Comparison of ENCODE assay signal across 34 mouse cellular contexts in genomic region chr14:54945975-54946704, GRCm38 (mm10). TPM values are rescaled to one million over a fixed set of nuclear protein-coding genes. Genes with fewer than 3 reads are reported as not detected.
A peak's percentile ranks its signal among the peaks of the same experiment; 100 is the strongest.
DNase-seq lines count a peak whose midpoint lies in the region; ATAC-seq lines count a peak whose summit lies in the region.
"Had no signal": no experiment of that assay in that cellular context is flagged by ENCODE, and none has a peak within 500 bp of the region (broad histone marks: within the 10 kb centered on the region; RNA-seq: fewer than 3 reads in every experiment).

No protein-coding gene starts in this region.

- ATAC-seq in heart, embryonic 12.5 days (ENCODE audit: insufficient number of reproducible peaks, low FRiP score) = no peak
- ATAC-seq in limb, embryonic 13.5 days (ENCODE audit: low FRiP score, low read depth) = peak; percentile 34; the same call in 1 of the 2 replicates
- ATAC-seq in intestine, embryonic 16.5 days = no peak
- ATAC-seq: forebrain, embryonic 14.5 days had no signal

- H3K9me3 ChIP-seq in heart, embryonic 12.5 days (replicated peaks) = no peaks in the 10 kb centered on the region
- H3K9me3 ChIP-seq in heart, embryonic 10.5 days = no peaks in the 10 kb centered on the region
- no peaks in the 10 kb centered on the region for H3K9me3 ChIP-seq in limb, embryonic 13.5 days
- no peaks in the 10 kb centered on the region for H3K9me3 ChIP-seq in limb, embryonic 10.5 days (replicated peaks)
- no peaks in the 10 kb centered on the region for H3K9me3 ChIP-seq in intestine, embryonic 16.5 days (ENCODE audit: control insufficient read depth, low read length)
- H3K9me3 ChIP-seq: embryonic facial prominence, embryonic 13.5 days; limb, embryonic 12.5 days; lung, embryonic 15.5 days; megakaryocyte, embryonic 14.5 days; neural tube, embryonic 13.5 days had no signal

- peak overlapping the region; percentile 18; the same call in 1 of the 2 replicates for H3K27ac ChIP-seq in heart, embryonic 12.5 days (ENCODE audit: poor library complexity, severe bottlenecking)
- H3K27ac ChIP-seq in heart, embryonic 10.5 days = no peak overlapping the region
- H3K27ac ChIP-seq in limb, embryonic 13.5 days = no peak overlapping the region; the same call in 1 of the 2 replicates
- no peak overlapping the region for H3K27ac ChIP-seq in limb, embryonic 10.5 days
- no peak overlapping the region for H3K27ac ChIP-seq in intestine, embryonic 16.5 days (ENCODE audit: low read length)
- H3K27ac ChIP-seq: embryonic facial prominence, embryonic 13.5 days; gastrocnemius, adult 2 months; hindbrain, embryonic 14.5 days; layer of hippocampus, adult 2 months; limb, embryonic 12.5 days; liver, embryonic 14.5 days; lung, embryonic 15.5 days; neural tube, embryonic 13.5 days had no signal

- no peak overlapping the region for H3K4me3 ChIP-seq in heart, embryonic 12.5 days
- H3K4me3 ChIP-seq in heart, embryonic 10.5 days = no peak overlapping the region
- no peak overlapping the region for H3K4me3 ChIP-seq in limb, embryonic 13.5 days
- H3K4me3 ChIP-seq in limb, embryonic 10.5 days = no peak overlapping the region
- no peak overlapping the region for H3K4me3 ChIP-seq in intestine, embryonic 16.5 days (ENCODE audit: low read length)
- H3K4me3 ChIP-seq: embryonic facial prominence, embryonic 13.5 days; gastrocnemius, adult 2 months; layer of hippocampus, adult 2 months; limb, embryonic 12.5 days; lung, embryonic 15.5 days; neural tube, embryonic 13.5 days had no signal

- peaks cover 37% of the 10 kb centered on the region for H3K4me1 ChIP-seq in heart, embryonic 12.5 days (replicated peaks)
- peaks cover 14% of the 10 kb centered on the region; the same call in 1 of the 2 replicates for H3K4me1 ChIP-seq in heart, embryonic 10.5 days
- no peaks in the 10 kb centered on the region for H3K4me1 ChIP-seq in limb, embryonic 13.5 days
- H3K4me1 ChIP-seq in limb, embryonic 10.5 days = no peaks in the 10 kb centered on the region
- H3K4me1 ChIP-seq in intestine, embryonic 16.5 days (ENCODE audit: control insufficient read depth, insufficient read depth, low read length) = no peaks in the 10 kb centered on the region
- H3K4me1 ChIP-seq: limb, embryonic 12.5 days; lung, embryonic 15.5 days; neural tube, embryonic 13.5 days had no signal

- DNase-seq in heart, embryonic 10.5 days (ENCODE audit: low spot score) = no peak
- DNase-seq in limb, embryonic 10.5 days (ENCODE audit: low spot score) = no peak
- peak; percentile 57 for DNase-seq in brain, adult 2 months (ENCODE audit: low read depth, low spot score)
- no peak for DNase-seq in left cerebral cortex, adult 18-20 months (ENCODE audit: low spot score in 2 of 2)
- DNase-seq: adrenal gland, postnatal 14 days; cerebellum, postnatal 25 days; gastrocnemius, adult 2 months; kidney, adult 9 months; kidney, postnatal 25 days; lung, postnatal 36 days; midbrain, embryonic 14.5 days; retina, postnatal 1 day; right cerebral cortex, postnatal 25 days; spleen, adult 18-20 months; thymus, postnatal 14 days had no signal

- H3K27me3 ChIP-seq in heart, embryonic 12.5 days (replicated peaks) = peaks cover 8% of the 10 kb centered on the region
- no peaks in the 10 kb centered on the region for H3K27me3 ChIP-seq in heart, embryonic 10.5 days (ENCODE audit: insufficient read depth, poor library complexity, severe bottlenecking)
- H3K27me3 ChIP-seq in limb, embryonic 13.5 days = peaks cover 8% of the 10 kb centered on the region; the same call in 1 of the 2 replicates
- H3K27me3 ChIP-seq in limb, embryonic 10.5 days (ENCODE audit: low read depth, poor library complexity, severe bottlenecking) = peaks cover 12% of the 10 kb centered on the region; the same call in 1 of the 2 replicates
- H3K27me3 ChIP-seq in intestine, embryonic 16.5 days (replicated peaks; ENCODE audit: control insufficient read depth, insufficient read depth, low read length) = no peaks in the 10 kb centered on the region
- H3K27me3 ChIP-seq: embryonic facial prominence, embryonic 13.5 days; neural tube, embryonic 13.5 days had no signal

- WGBS in heart, embryonic 12.5 days = 42% methylated on average over 19 of the region's 19 CpGs
- WGBS in heart, embryonic 10.5 days = 48% methylated on average over 19 of the region's 19 CpGs
- 76% methylated on average over 19 of the region's 19 CpGs for WGBS in limb, embryonic 13.5 days
- 85% methylated on average over 19 of the region's 19 CpGs for WGBS in limb, embryonic 10.5 days
- WGBS in intestine, embryonic 16.5 days = 78% methylated on average over 19 of the region's 19 CpGs

- no peak overlapping the region for H3K4me2 ChIP-seq in heart, embryonic 12.5 days
- H3K4me2 ChIP-seq in limb, embryonic 13.5 days (replicated peaks) = no peak overlapping the region
- H3K4me2 ChIP-seq in intestine, embryonic 16.5 days (ENCODE audit: low read depth, low read length) = no peak overlapping the region
- H3K4me2 ChIP-seq: embryonic facial prominence, embryonic 13.5 days; hindbrain, embryonic 14.5 days; limb, embryonic 12.5 days; lung, embryonic 15.5 days; neural tube, embryonic 13.5 days had no signal

- H3K36me3 ChIP-seq in heart, embryonic 12.5 days = peaks cover 96% of the 10 kb centered on the region
- H3K36me3 ChIP-seq in heart, embryonic 10.5 days = peaks cover 95% of the 10 kb centered on the region
- H3K36me3 ChIP-seq in limb, embryonic 13.5 days = no peaks in the 10 kb centered on the region
- H3K36me3 ChIP-seq in limb, embryonic 10.5 days = no peaks in the 10 kb centered on the region
- no peaks in the 10 kb centered on the region for H3K36me3 ChIP-seq in intestine, embryonic 16.5 days (ENCODE audit: control insufficient read depth, insufficient read depth, low read length)
- H3K36me3 ChIP-seq: embryonic facial prominence, embryonic 13.5 days; limb, embryonic 12.5 days; lung, embryonic 15.5 days; neural tube, embryonic 13.5 days had no signal

- H3K9ac ChIP-seq in heart, embryonic 12.5 days = no peak overlapping the region
- H3K9ac ChIP-seq in limb, embryonic 13.5 days = no peak overlapping the region
- no peak overlapping the region for H3K9ac ChIP-seq in intestine, embryonic 16.5 days (ENCODE audit: low read depth, low read length)
- H3K9ac ChIP-seq: embryonic facial prominence, embryonic 13.5 days; hindbrain, embryonic 14.5 days; limb, embryonic 12.5 days; liver, embryonic 14.5 days; lung, embryonic 15.5 days; neural tube, embryonic 13.5 days had no signal

RNA-seq across cellular contexts. Expression of gene Cmtm5, which starts 10.1 kb away (rescaled TPM):
- polyA plus RNA-seq in heart, embryonic 12.5 days (2016; fragmentation: Nextera tagmentation; extraction: Ambion mirVana) = 0.57 and 0.89 TPM in 2 replicates
- polyA plus RNA-seq in heart, embryonic 10.5 days (2016; fragmentation: Nextera tagmentation; extraction: Ambion mirVana) = 0.97 and 1.5 TPM in 2 replicates
- 16.1 and 17.6 TPM in 2 replicates for polyA plus RNA-seq in limb, embryonic 13.5 days (2015; fragmentation: Nextera tagmentation; extraction: Ambion mirVana)
- polyA plus RNA-seq in limb, embryonic 10.5 days (2016; fragmentation: Nextera tagmentation; extraction: Ambion mirVana) = 0.38 and 1.2 TPM in 2 replicates
- 2.0 and 2.8 TPM in 2 replicates for polyA plus RNA-seq in intestine, embryonic 16.5 days (2015; fragmentation: Nextera tagmentation; extraction: Ambion mirVana)
- total RNA-seq in left cerebral cortex, adult 18-20 months (2021) = 10 to 100 TPM; 45.2 to 52.0 TPM
- polyA plus RNA-seq: testis, adult 2 months had no signal

RNA-seq across cellular contexts. Expression of gene Il25, which starts 13.6 kb away (rescaled TPM):
- polyA plus RNA-seq in heart, embryonic 12.5 days (2016; fragmentation: Nextera tagmentation; extraction: Ambion mirVana) = not detected in 2 replicates
- not detected in 2 replicates for polyA plus RNA-seq in heart, embryonic 10.5 days (2016; fragmentation: Nextera tagmentation; extraction: Ambion mirVana)
- polyA plus RNA-seq in limb, embryonic 13.5 days (2015; fragmentation: Nextera tagmentation; extraction: Ambion mirVana) = 0.24 and 0.27 TPM in 2 replicates
- 0.14 TPM in 1 of 2 replicates, not detected in the other for polyA plus RNA-seq in limb, embryonic 10.5 days (2016; fragmentation: Nextera tagmentation; extraction: Ambion mirVana)
- polyA plus RNA-seq in intestine, embryonic 16.5 days (2015; fragmentation: Nextera tagmentation; extraction: Ambion mirVana) = 0.12 TPM in 1 of 2 replicates, not detected in the other
- total RNA-seq in left cerebral cortex, adult 18-20 months (2021) = under 1 TPM in 1 of 2 experiments, not detected in 1; 0.33 TPM
- total RNA-seq: adrenal gland, postnatal 14 days; gastrocnemius, adult 2 months; gastrocnemius, postnatal 4 days; heart, postnatal 14 days; layer of hippocampus, adult 2 months; left cerebral cortex, postnatal 10 days had no signal
- polyA plus RNA-seq: embryonic facial prominence, embryonic 13.5 days; limb, embryonic 12.5 days; liver, embryonic 14.5 days; midbrain, embryonic 14.5 days; testis, adult 2 months had no signal

RNA-seq across cellular contexts. Expression of gene Efs, which starts 20.2 kb away (rescaled TPM):
- polyA plus RNA-seq in heart, embryonic 12.5 days (2016; fragmentation: Nextera tagmentation; extraction: Ambion mirVana) = 15.0 and 16.7 TPM in 2 replicates
- 16.7 and 23.5 TPM in 2 replicates for polyA plus RNA-seq in heart, embryonic 10.5 days (2016; fragmentation: Nextera tagmentation; extraction: Ambion mirVana)
- polyA plus RNA-seq in limb, embryonic 13.5 days (2015; fragmentation: Nextera tagmentation; extraction: Ambion mirVana) = 46.7 and 50.4 TPM in 2 replicates
- polyA plus RNA-seq in limb, embryonic 10.5 days (2016; fragmentation: Nextera tagmentation; extraction: Ambion mirVana) = 40.2 and 53.4 TPM in 2 replicates
- polyA plus RNA-seq in intestine, embryonic 16.5 days (2015; fragmentation: Nextera tagmentation; extraction: Ambion mirVana) = 17.1 and 18.0 TPM in 2 replicates
- 1 to 10 TPM; 8.4 to 8.6 TPM for total RNA-seq in left cerebral cortex, adult 18-20 months (2021)

RNA-seq across cellular contexts. Expression of gene Myh6, which starts 20.6 kb away (rescaled TPM):
- 2,737 and 2,858 TPM in 2 replicates for polyA plus RNA-seq in heart, embryonic 12.5 days (2016; fragmentation: Nextera tagmentation; extraction: Ambion mirVana)
- polyA plus RNA-seq in heart, embryonic 10.5 days (2016; fragmentation: Nextera tagmentation; extraction: Ambion mirVana) = 2,034 and 3,157 TPM in 2 replicates
- 1.9 and 2.2 TPM in 2 replicates for polyA plus RNA-seq in limb, embryonic 13.5 days (2015; fragmentation: Nextera tagmentation; extraction: Ambion mirVana)
- 1.5 and 2.3 TPM in 2 replicates for polyA plus RNA-seq in limb, embryonic 10.5 days (2016; fragmentation: Nextera tagmentation; extraction: Ambion mirVana)
- 0.46 and 0.77 TPM in 2 replicates for polyA plus RNA-seq in intestine, embryonic 16.5 days (2015; fragmentation: Nextera tagmentation; extraction: Ambion mirVana)
- 1 to 10 TPM; 3.8 to 5.0 TPM for total RNA-seq in left cerebral cortex, adult 18-20 months (2021)

RNA-seq across cellular contexts. Expression of gene Gm17428, which starts 30.6 kb away (rescaled TPM):
- not detected in 2 replicates for polyA plus RNA-seq in heart, embryonic 12.5 days (2016; fragmentation: Nextera tagmentation; extraction: Ambion mirVana)
- not detected in 2 replicates for polyA plus RNA-seq in heart, embryonic 10.5 days (2016; fragmentation: Nextera tagmentation; extraction: Ambion mirVana)
- polyA plus RNA-seq in limb, embryonic 13.5 days (2015; fragmentation: Nextera tagmentation; extraction: Ambion mirVana) = not detected in 2 replicates
- not detected in 2 replicates for polyA plus RNA-seq in limb, embryonic 10.5 days (2016; fragmentation: Nextera tagmentation; extraction: Ambion mirVana)
- polyA plus RNA-seq in intestine, embryonic 16.5 days (2015; fragmentation: Nextera tagmentation; extraction: Ambion mirVana) = not detected in 2 replicates
- total RNA-seq in left cerebral cortex, adult 18-20 months (2021) = not detected
- total RNA-seq: adrenal gland, postnatal 14 days; gastrocnemius, adult 2 months; gastrocnemius, postnatal 4 days; heart, postnatal 14 days; layer of hippocampus, adult 2 months; layer of hippocampus, postnatal 25 days; left cerebral cortex, postnatal 10 days had no signal
- polyA plus RNA-seq: embryonic facial prominence, embryonic 13.5 days; forebrain, embryonic 14.5 days; frontal cortex, adult 2 months; hindbrain, embryonic 14.5 days; intestine, embryonic 14.5 days; limb, embryonic 12.5 days; liver, embryonic 14.5 days; lung, embryonic 15.5 days; midbrain, embryonic 14.5 days; neural tube, embryonic 13.5 days; testis, adult 2 months had no signal
